Mouse (Mus musculus) heart, adult 8-10 months (tissue): ENCODE results near the gene Gimap4. TPM values are rescaled to one million over a fixed set of nuclear protein-coding genes. Genes with fewer than 3 reads are reported as not detected.
A peak's percentile ranks its signal among the peaks of the same experiment; 100 is the strongest.
"Not testable (repeated sequence)": the region's sequence is repeated elsewhere in the genome, so short reads cannot be mapped to it uniquely, and the experiment has no call there.

Source experiments
- DNase-seq: peaks from one replicate; pipeline ENCODE4 v3.0.0; 2022; ENCODE audit warnings: low spot score
- total RNA-seq, 4 experiments: library from RNA; stranded (reverse); gene quantifications; 2 replicates each; pipeline ENCODE4 v1.2.4; 2022

The Gimap4 gene
- total RNA-seq, 4 experiments from 2014 or later, result 16.1 to 25.6 (median 20.1) TPM

DNA sequence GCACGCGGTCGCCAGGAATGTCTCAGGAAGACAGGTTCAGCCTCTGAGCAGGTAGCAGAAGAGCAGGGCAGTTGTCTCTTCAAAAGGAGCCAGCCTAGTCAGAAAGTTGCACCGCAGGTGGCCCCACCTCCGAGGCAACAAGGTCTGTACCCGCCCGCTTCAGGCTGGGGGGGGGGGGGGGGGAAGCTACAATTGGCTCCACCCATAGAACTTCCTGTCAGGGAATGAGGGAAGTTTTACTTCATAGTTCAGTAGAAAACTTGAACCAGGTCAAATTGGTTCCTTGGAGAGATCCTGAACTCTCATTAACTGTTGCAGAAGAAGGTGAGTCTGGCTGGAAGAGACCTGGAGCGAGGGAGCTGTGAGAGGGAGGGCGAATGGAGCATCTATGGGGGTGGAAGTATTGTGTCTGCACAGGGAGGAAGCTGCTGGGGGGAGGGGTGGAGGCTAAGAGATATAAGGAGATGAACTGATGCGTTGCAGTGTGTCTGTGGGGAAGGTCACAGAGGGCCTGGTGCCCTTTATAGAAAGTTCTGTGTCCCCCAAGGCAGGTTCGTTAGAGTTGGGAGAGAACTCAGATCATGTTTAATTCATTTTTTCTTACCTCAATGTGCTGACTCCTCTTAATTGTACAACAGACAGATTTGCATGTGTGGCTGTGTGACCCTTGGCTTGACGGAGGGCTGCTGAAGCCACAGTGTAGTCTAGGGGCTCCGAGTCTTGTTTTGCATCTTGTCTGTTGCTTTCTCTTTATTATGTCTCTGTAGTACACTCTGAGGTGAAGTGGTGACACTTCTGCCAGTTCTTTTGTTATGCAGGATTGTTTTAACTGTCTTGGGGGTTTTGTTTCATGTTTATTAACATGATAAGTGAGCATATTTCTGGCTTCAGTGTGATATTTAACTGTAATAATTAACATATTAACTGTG, 8.2 kb upstream of the Gimap4 start, which contains the start of gene Gimap9:
Gimap9 (plus strand) TSS at position 199 of the 929 bp plus-strand sequence.
- DNase-seq, result peak; percentile 38

DNA sequence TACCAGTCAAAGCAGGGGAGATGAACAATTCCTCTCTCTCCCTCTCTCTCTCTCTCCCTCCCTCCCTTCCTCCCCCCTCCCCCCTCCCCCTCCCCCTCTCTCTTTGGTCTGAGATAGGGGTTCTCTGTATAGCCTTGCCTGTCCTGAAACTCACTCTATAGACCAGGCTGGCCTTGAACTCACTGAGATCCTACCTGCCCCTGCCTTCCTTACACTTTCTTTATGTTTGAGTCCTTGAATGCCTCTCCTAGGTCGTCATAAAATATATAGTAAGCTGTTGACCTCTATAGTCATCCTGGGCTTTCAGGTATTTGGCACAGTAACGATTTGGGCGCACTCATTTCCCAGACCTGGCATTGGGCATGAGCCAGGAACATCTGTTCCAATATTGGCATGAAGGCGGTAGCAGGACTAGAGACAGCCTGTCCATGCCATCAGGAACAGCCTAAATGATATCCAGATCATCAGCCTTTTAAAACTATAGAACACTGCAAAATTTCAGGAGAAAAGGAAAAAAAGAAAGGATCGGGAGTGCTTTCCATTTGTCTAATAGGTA, 7.4 kb upstream of the Gimap4 start:
- no peak for DNase-seq

DNA sequence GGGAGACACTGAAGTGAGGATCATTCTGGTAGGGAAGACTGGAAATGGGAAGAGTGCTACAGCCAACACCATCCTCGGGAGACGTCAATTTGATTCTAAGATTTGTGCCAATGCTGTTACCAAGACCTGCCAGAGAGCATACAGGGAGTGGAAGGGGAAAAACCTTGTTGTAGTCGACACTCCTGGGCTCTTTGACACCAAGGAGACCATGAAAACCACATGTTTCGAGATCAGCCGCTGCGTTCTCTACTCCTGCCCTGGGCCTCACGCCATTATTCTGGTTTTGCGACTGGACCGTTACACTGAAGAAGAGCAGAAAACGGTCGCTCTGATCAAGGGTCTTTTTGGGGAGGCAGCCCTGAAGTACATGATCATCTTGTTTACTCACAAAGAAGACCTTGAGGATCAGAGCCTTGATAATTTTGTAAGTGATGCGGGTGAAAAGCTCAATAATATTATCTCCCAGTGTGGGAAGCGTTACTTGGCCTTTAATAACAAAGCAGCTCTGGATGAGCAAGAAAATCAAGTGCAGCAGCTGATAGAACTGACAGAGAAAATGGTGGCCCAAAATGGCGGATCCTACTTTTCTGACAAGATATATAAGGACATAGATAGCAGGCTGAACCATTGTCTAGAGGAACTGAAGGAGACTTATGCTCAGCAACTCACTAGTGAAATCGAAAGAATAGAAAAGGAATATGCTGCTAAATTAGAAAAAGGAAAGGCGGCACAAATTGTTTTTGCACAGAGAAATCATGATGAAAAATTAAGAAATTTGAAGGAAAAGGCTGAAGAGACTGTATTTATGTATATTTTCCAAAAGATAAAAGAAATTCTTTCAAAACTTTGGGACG, 6.6 kb upstream of the Gimap4 start:
- DNase-seq, result no peak

DNA sequence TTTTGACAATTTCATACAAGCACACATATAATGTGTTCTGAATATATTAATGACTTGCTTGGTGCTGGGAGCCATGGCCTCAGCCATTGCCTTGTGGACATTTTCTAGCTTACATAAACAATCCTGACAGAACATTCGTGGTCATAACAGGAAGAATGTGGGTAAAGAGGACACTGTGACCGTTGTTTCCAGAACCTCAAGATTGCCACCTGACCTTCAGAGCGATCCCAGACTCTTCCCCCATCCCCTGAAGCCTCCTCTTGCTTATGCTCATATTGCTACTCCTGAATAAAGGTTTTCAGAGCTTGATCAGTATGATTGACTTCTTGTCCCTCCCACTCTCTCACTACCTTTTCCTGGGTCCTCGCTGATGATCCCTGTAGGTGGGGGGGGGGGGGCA, 6.0 kb upstream of the Gimap4 start:
- DNase-seq, result no peak

DNA sequence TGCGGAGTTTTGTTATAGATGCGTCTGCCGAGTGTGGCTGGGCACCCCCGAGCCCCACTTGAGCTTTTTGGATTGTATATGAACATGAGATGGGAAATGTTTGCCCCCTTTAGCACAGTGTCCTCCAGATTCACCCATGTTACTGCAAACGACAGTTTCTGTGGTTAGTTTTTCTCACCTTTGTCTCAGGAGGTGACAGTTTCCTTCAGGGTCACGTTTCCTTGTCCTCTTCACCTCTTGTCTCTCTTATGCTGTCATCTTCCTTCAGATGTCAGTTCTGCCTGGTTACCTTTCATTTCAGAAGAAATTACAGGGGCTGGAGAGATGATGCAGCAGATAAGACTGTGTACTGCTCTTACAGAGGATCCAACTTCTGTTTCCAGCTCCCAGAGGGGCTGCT, 4.6 kb upstream of the Gimap4 start:
- no peak for DNase-seq

DNA sequence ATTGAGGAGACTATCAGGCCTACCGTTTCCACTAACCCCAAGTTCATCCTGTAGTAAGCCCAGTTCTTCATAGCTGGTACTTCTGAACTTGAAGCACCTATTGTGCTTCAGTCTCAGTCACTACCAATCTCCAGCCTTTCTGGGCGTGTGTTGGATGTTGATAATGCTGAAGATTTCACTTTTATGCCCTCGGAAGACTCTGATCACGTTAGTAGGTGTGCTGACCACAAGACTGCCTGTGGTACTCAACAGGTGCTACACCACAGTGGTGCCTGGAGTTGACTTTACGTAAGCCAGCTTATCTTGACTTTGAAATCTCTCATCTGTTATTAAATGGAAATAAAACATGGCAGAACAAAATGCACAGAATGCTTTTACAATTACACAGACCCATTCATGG, 3.9 kb upstream of the Gimap4 start:
- no peak for DNase-seq

DNA sequence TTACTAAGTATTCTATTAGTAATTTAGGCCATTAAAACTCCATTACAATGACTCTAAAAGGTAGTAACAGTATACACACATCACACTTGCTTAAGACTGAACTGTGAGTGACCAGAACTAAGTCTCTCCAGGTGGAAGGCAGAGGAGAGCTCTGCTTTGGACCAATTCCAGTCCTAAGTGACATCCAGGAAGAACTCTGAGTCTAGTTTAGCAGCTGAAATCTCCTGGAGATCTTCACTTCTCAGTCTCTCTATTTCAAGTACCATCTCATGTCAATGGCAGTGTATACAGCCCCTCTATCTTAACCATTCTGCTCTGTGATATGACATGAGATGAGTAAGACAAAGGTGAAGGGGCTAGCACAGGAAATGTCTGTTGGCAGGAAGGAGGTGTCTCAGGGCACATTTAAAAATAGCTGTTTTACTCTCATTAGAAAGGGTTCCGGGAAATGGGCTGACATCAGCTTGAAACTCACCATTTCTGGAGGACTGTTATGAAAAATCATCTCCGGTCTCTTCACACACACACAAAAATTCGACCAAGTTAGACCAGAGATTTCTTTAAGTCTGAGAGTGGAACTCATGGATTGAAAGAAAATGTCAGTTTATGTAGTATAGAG, 2.8 kb upstream of the Gimap4 start:
- peak; percentile 51 for DNase-seq

DNA sequence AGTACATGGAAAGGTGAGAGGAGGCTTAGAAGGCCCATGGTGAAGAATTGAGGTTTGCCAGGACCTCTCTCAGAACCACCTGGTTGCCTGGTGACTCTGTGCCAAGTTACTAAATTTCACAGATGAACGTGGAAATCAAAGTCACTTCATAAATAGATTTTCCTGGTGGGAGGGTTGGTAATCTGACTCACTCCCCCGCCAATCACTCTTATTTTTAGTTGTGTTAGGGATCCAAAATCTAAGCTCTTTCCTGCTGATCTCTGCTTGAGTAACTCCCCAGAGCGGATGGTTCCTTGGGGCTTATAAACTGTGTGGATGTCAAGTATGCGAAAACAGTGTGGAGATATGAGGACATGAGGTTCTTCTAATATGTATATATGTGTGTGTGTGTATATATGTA, 2.1 kb upstream of the Gimap4 start:
- DNase-seq, result no peak

DNA sequence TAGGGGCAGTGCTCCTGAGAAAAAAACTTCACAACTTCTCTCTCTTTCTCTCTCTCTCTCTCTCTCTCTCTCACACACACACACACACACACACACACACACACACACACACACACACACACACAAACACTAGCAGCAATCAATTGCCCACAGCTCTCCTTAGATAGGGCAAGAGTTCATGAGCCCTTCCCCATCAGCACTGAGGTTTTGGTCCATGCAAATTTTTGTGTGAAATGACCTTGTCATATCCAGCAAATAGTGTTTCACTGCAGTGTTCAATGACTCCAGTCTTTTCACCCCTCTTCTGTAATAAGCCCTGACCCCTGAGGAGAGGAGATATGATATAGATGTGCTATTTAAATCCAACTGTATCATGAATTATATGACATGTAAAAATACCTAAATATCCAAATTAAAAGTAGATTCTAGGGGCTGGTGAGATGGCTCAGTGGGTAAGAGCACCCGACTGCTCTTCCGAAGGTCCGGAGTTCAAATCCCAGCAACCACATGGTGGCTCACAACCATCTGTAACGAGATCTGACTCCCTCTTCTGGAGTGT, 1.0 kb upstream of the Gimap4 start:
- not testable (repeated sequence) for DNase-seq

DNA sequence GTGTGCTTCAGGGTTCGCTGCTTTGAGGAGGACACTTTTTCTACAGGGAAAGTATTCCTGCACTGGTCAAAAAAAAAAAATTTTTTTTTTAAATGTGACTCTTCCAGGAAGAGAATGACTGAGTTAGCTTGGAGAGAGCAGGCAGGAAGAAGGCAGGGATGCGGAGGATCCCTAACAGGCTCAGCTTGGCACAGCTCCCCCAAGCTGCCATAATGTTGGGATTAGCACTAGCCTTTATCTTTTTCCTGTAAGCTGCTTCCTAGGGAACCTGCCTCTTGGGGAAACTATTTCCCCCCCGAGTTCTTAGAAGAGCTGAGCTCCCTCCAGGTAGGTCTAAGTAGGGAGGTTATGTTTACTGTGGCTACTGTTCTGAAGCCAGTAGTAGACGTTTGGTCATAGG, 457 bp downstream of the Gimap4 start:
- no peak for DNase-seq

DNA sequence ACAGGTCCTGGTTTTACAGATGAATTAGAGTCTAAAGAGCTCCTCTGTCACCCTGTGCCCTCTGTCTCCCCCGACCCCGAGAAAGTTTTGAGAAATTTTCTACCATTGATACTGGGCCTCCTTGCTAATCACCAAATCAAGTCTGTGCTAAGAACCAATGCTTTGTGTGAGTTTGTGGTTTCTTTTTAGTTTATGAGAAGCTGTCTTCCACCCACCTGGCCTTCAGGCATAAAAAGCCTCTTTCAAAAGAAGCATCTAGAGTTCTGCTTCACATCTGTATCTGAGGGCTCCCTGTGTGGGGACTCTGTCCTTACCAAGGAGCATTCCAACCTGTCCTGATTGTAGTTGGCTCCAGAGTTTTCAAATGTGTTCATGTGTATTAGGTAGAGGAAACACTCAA, 902 bp downstream of the Gimap4 start:
- no peak for DNase-seq

DNA sequence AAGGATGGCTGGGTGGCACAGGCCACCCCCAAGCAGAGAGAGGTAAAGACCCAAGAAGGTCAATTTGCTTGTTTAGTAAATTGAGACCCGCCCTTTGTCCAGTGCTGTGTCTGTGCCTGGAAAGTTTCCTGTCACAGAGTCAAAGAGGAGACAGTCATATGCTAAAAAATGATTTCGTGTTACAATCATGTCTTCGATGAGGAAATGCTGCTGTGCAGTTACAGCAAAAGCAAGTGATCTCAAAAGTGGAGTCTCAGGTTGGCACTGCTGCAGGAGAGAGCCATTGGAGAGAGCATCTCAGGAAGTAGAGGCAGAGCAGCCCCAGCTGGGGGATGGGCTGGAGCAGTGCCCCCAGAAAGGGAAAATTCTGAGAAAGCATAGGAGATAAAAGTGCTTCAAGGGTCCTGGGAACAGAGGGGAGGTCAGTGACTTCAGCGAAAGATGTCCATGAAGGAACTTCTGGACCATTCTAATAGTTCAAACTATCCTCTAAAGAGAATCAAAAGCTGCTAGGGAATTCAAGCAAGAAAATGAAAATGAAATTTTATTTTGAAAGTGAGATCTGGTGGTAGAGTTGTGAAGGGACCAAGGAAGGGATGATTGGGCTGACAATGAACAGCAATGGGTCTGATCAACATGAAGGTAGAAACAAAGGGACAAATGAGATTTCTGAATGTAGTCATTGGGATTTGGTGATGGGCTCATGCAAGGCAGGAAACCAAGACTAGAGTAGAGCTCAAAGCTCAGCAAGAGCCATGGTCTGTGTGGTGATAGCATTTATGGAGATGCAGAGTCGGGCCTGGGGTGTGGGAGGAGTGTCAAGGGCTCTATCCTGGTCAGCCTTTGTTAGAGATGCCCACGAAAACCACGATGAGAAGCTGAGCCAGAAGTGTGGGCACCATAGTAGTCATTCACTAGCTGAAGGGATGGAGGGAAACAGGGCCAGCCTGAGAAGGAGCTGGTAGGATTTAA, 1.6 kb downstream of the Gimap4 start:
- DNase-seq, result no peak

DNA sequence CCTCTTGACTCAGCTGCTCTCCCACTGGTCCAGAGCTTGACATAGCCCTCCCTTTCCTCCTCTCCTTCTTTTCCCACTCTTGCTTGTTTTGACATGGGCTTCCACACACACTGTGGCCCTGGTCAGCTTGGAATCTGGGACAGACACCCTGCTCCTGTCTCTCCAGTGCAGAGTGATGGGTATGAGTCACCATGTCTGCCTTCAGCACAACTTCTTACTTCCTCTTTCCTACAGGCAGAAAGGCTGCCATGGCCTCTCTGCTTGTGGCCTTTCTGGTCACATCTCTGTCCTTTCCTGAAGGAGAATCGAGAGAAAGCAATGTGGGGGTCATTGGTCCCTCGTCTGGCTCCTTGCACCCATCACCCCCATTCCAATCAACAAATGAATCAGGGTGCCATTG, 2.7 kb downstream of the Gimap4 start:
- DNase-seq, result no peak

DNA sequence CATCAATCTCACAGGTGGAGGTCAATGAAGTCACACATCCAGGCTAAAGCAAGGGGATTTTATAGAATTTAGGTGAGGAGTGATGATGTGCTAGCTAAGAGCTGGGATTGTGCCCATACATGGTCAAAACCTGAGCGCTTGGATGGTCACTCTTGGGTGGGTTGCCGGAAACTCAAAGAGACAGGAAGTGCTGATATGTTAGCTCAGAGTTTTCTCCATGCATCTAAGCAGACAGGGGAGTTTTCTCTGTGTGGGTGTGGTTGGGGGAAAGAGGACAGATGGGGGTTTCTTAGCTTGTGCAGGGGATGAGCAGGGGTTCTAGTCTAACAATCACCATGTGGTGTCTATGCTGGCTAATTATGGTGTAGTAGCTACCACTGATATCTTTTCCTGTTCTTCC, 5.0 kb downstream of the Gimap4 start:
- DNase-seq, result no peak

DNA sequence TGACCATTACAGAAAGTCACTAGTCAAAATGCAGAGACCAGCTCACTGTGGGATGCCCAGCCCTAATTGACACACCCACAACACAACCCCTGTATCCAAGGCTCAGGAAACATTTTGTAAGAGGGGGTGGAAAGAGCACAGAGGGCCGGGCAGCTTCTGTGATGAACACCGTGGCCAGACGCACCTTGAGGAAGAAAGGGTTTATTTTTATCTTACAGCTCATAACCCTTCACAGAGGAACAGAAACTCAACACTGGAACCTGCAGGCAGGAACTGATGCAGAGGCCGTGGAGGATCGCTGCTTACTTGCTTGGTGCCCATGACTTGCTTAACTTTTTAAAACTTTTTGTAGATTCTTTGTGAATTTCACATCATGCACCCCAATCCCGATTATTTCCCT, 8.6 kb downstream of the Gimap4 start:
- DNase-seq, result no peak

DNA sequence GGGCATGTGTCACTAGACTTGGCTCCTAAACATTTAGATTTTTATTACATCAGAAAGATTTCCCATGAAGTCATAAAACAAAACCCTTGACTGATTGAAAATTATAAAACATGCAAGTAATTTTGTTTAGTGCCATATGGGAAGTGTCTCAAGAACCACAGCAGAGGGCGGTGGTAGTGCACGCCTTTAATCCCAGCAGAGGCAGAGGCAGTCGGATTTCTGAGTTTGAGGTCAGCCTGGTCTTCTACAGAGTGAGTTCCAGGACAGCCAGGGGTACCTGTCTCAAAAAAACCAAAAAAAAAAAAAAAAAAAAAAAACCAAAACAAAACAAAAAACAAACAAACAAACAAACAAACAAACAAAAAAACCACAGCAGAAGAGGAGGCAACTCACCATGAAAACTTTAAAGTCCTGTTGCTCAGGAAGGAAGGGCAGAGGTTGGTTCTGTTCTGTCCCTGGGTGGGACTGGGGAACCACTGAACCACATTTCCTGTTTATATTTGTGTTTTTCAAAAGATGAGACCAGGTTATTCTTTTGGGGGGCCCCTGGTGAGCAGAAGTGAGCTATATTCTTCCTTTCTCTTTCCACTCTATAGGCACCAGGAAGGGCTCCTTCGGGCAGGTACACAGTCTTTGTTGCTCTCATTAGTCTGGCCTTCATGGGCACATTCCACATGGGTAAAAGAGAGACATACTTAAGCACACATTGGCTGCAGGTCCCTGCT, 12.6 kb downstream of the Gimap4 start:
- no peak for DNase-seq

DNA sequence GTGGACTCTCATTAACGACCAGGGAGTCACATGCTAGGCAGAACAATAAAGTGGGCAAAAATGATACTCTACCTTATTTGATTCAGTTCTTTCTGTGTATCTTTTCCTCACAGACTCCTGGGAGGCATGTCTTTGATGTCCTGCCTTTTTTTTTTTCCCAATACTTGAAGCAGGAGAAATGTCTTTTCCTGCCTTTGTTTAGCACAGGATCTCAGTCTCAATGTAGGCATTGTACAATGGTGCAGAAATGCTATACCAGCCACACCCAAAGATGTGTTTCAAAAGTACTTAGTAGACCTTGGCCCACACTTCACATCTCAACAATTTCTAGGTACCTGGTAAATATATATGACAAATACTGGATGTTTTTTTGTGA, 13.2 kb downstream of the Gimap4 start:
- no peak for DNase-seq

DNA sequence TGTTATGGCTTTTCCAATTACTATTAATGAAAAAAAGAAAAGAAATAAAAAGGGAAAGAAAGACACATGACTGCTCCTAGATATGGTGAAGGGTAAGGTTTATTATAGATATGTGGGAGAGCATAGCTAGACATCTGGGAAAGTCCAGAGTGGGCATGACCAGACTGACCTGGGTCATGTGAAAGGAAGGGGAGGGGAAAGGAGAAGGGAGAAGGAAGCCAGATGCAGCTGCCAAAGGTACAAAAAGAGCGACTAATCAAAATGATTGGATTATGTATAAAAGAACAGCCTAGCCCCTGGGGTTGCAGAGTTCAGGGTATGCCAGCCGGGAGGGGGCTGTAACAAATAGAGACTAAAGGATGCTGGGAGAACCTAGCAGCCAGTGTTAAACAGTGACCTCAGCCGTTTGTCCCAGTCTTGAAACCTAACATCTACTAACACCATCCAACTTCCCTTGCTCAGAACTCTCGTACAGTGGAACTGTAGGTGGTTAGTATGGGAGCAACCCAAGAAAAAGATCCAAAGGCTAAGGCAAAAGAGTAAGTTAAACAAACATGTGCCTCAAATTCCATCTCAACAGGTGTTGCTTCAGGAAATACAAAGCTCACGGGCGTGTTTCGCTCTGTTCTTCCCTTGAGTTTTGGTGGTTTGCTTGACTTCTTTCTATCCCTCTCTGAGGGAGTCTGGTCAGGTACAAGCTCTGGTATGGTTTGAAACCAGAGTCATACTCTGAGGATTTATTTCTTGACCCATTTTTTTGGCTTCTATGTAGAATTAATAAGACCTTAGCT, 13.9 kb downstream of the Gimap4 start:
- no peak for DNase-seq

DNA sequence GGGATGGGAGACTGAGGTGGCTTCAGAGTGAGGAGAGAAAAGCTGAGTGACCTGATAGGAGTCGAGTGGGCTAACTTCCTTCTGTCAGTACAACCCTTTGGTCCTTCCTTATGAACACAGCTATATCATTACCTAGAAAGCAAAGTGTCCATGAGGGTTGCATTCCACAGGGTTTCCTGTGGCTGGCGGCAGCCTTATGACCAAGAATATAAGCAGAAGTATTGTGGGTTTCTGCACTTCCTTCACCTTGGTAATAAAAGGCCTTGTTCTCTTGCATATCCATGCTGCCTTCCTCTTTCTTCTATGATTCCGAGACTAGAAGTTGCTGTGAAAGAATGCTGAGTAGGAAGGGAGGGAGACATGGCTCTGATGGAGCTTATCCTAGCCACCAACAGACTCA, 14.5 kb downstream of the Gimap4 start:
- DNase-seq, result no peak
